ENCODE assay signal across 13 mouse cellular contexts in the genomic region with DNA sequence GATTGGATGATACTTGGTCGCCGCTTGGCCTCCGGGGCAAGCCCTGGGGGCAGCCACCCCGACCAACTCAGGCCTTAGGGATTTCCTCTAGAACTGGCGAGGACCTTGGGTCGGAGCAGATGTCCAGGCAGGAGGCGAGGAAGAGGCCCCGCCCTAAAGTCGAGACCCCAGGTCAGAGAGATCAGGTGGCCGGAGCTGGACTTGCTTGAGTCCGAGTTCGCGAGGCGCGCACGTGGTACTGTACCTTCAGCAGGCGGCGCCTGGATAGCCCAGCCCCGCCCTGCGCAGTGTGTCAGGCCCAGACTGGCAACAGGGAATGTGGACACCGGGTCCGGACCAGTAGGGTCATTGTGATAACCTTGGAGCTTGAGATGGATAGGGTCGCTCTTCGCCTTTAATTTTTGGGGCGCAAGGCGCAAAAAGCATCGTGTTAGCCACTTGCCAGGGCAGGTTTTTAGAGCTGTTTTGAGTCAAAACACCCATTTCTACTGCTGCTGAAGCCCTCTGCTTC. TPM values are rescaled to one million over a fixed set of nuclear protein-coding genes. Genes with fewer than 3 reads are reported as not detected.
DNase-seq lines count a peak whose midpoint lies in the region; ATAC-seq lines count a peak whose summit lies in the region.
"Had no signal": no experiment of that assay in that cellular context is flagged by ENCODE, and none has a peak within 500 bp of the region (broad histone marks: within the 10 kb centered on the region; RNA-seq: fewer than 3 reads in every experiment).

No protein-coding gene starts in this region.

- no peaks in the 10 kb centered on the region for H3K9me3 ChIP-seq in heart, embryonic 12.5 days (replicated peaks)
- H3K9me3 ChIP-seq in limb, embryonic 11.5 days (ENCODE audit: control insufficient read depth, low read length), result no peaks in the 10 kb centered on the region
- H3K9me3 ChIP-seq: liver, embryonic 15.5 days had no signal

- peak overlapping the region; percentile 19 for H3K4me3 ChIP-seq in heart, embryonic 12.5 days
- no peak overlapping the region for H3K4me3 ChIP-seq in limb, embryonic 11.5 days (ENCODE audit: low read depth, low read length)
- H3K4me3 ChIP-seq: liver, embryonic 15.5 days had no signal

- no peak for DNase-seq in heart, postnatal 14 days
- DNase-seq in spleen, adult 18-20 months, result peak; percentile 47 to 60
- no peak for DNase-seq in spleen, postnatal 14 days (ENCODE audit: low spot score in 2 of 2)
- peak; percentile 44 for DNase-seq in limb, embryonic 11.5 days (ENCODE audit: low spot score)
- no peak for DNase-seq in yolk sac, embryonic 10.5 days (ENCODE audit: low spot score)
- no peak for DNase-seq in frontal cortex, postnatal 25 days (ENCODE audit: low spot score in 2 of 2)
- DNase-seq in T-cell, adult 2 months (ENCODE audit: low spot score), result no peak
- DNase-seq: cerebellum, adult 9-11 months; thymus, adult 2 months had no signal

- 0 out of 2 replicates have a peak, but pooled peaks have one; percentile 39 for ATAC-seq in heart, embryonic 12.5 days (ENCODE audit: insufficient number of reproducible peaks, low FRiP score)
- ATAC-seq in limb, embryonic 11.5 days (ENCODE audit: insufficient number of reproducible peaks, low FRiP score, low TSS enrichment, low read depth), result no peak
- ATAC-seq: CD4-positive, CD25-positive, alpha-beta regulatory T cell, adult 4 months had no signal

- no peak overlapping the region for H3K9ac ChIP-seq in heart, embryonic 12.5 days
- no peak overlapping the region for H3K9ac ChIP-seq in limb, embryonic 11.5 days (ENCODE audit: low read length)
- H3K9ac ChIP-seq: liver, embryonic 15.5 days had no signal

- 1% methylated on average over 27 of the region's 27 CpGs for WGBS in heart, embryonic 12.5 days
- WGBS in limb, embryonic 11.5 days, result under 1% methylated on average over 27 of the region's 27 CpGs

- H3K27ac ChIP-seq in heart, embryonic 12.5 days (ENCODE audit: poor library complexity, severe bottlenecking), result no peak overlapping the region
- H3K27ac ChIP-seq in limb, embryonic 11.5 days (replicated peaks; ENCODE audit: low read depth, low read length), result no peak overlapping the region
- H3K27ac ChIP-seq: liver, embryonic 15.5 days had no signal

- peaks cover 88% of the 10 kb centered on the region for H3K27me3 ChIP-seq in heart, embryonic 12.5 days (replicated peaks)
- H3K27me3 ChIP-seq in limb, embryonic 11.5 days (ENCODE audit: control insufficient read depth, insufficient read depth, low read length), result peaks cover 84% of the 10 kb centered on the region

- H3K4me2 ChIP-seq in heart, embryonic 12.5 days, result 0 out of 2 replicates have a peak overlapping the region, but pooled peaks have one; percentile 38
- H3K4me2 ChIP-seq in limb, embryonic 11.5 days (ENCODE audit: low read depth, severe bottlenecking), result no peak overlapping the region
- H3K4me2 ChIP-seq: liver, embryonic 15.5 days had no signal

- no peaks in the 10 kb centered on the region for H3K36me3 ChIP-seq in heart, embryonic 12.5 days
- no peaks in the 10 kb centered on the region for H3K36me3 ChIP-seq in limb, embryonic 11.5 days (ENCODE audit: control insufficient read depth, insufficient read depth, low read length)
- H3K36me3 ChIP-seq: liver, embryonic 15.5 days had no signal

- peaks cover 21% of the 10 kb centered on the region for H3K4me1 ChIP-seq in heart, embryonic 12.5 days (replicated peaks)
- peaks cover 17% of the 10 kb centered on the region for H3K4me1 ChIP-seq in limb, embryonic 11.5 days (ENCODE audit: control insufficient read depth, insufficient read depth, low read length)
- H3K4me1 ChIP-seq: liver, embryonic 15.5 days had no signal

- intact Hi-C loops in heart, postnatal 14 days (cut with DNase I), result no loop called here

RNA-seq across cellular contexts. Expression of a gene that starts 3.9 kb away (rescaled TPM):
- not detected in 2 replicates for polyA plus RNA-seq in heart, embryonic 12.5 days (2016; fragmentation: Nextera tagmentation; extraction: Ambion mirVana)
- under 1 TPM; 0.71 to 0.76 TPM for total RNA-seq in heart, postnatal 14 days (2021)
- not detected in 2 replicates for polyA plus RNA-seq in limb, embryonic 11.5 days (2014; fragmentation: Nextera tagmentation; extraction: Ambion mirVana)
- polyA plus RNA-seq: heart, embryonic 14.5 days had no signal

RNA-seq across cellular contexts. Expression of a gene that starts 41.5 kb away (rescaled TPM):
- polyA plus RNA-seq in heart, embryonic 12.5 days (2016; fragmentation: Nextera tagmentation; extraction: Ambion mirVana), result 22.0 and 24.6 TPM in 2 replicates
- total RNA-seq in heart, postnatal 14 days (2021), result 10 to 100 TPM; 18.6 to 22.0 TPM
- 22.3 and 22.9 TPM in 2 replicates for polyA plus RNA-seq in limb, embryonic 11.5 days (2014; fragmentation: Nextera tagmentation; extraction: Ambion mirVana)

Comparison
In these comparisons a context has a peak if more than half of its experiments do, and no peak if none do; other contexts are left out.
1. DNase-seq: peak in spleen, adult 18-20 months (2 of 2) and limb, embryonic 11.5 days (single experiment); none in heart, postnatal 14 days (0 of 2), spleen, postnatal 14 days (0 of 2), yolk sac, embryonic 10.5 days (single experiment), frontal cortex, postnatal 25 days (0 of 2) and T-cell, adult 2 months (single experiment).